Mouse (Mus musculus) liver, embryonic 14.5 days (tissue): ENCODE results near the gene Hist1h4j. TPM values are rescaled to one million over a fixed set of nuclear protein-coding genes. Genes with fewer than 3 reads are reported as not detected.
A peak's percentile ranks its signal among the peaks of the same experiment; 100 is the strongest.
"Not testable (repeated sequence)": the region's sequence is repeated elsewhere in the genome, so short reads cannot be mapped to it uniquely, and the experiment has no call there.

ENCODE experiments used
- ATAC-seq: fragments of 200-750 bp; cut with Nextera tagmentation; 2 replicates; pipeline ENCODE4 v1.8.0; 2017; ENCODE audit warnings: moderate number of reproducible peaks, mild to moderate bottlenecking, moderate library complexity; ENCODE audit not compliant: insufficient read depth
- DNase-seq, 3 experiments: peaks; one replicate each; pipeline ENCODE4 v3.0.0-alpha.2; 2012 to 2013; ENCODE audit warnings: low read depth in 3 of 3, low spot score in 3 of 3
- H3K27ac ChIP-seq: fragments of 300-500 bp; sonication (generic); 2 replicates; pipeline ENCODE4 v1.5.1; 2014; ENCODE audit warnings: moderate library complexity, mild to moderate bottlenecking, control low read depth, inconsistent platforms
- H3K27me3 ChIP-seq: fragments of 300-500 bp; sonication (generic); 2 replicates; pipeline ENCODE4 v1.6.1; 2014; ENCODE audit warnings: mild to moderate bottlenecking, low read length, moderate library complexity; ENCODE audit not compliant: control insufficient read depth, insufficient read depth
- H3K36me3 ChIP-seq: fragments of 300-500 bp; sonication (generic); replicated peaks from 2 replicates; pipeline ENCODE4 v1.6.1; 2014; ENCODE audit warnings: low read depth; ENCODE audit not compliant: control insufficient read depth, insufficient read depth
- H3K4me1 ChIP-seq, 2 experiments: fragments of 200-500 bp in 1 of 2; fragments of 300-500 bp in 1 of 2; sonication (generic) in 1 of 2; replicated peaks; 2 replicates each; pipeline ENCODE4 v1.6.1; 2012 to 2014; ENCODE audit warnings: antibody characterized with exemption in 1 of 2, inconsistent platforms in 1 of 2, low read length in 1 of 2; ENCODE audit not compliant: control insufficient read depth in 2 of 2, insufficient read depth in 2 of 2
- H3K4me2 ChIP-seq: fragments of 300-500 bp; sonication (generic); 2 replicates; pipeline ENCODE4 v1.6.1; 2014; ENCODE audit warnings: low read depth, mild to moderate bottlenecking, control low read depth, moderate library complexity
- H3K4me3 ChIP-seq, 2 experiments: fragments of 200-500 bp in 1 of 2; fragments of 300-500 bp in 1 of 2; sonication (generic) in 1 of 2; 2 replicates each; pipeline ENCODE4 v1.5.1; 2012 to 2014; ENCODE audit warnings: low read depth in 2 of 2, low read length in 2 of 2, mild to moderate bottlenecking in 2 of 2, control low read depth in 1 of 2, inconsistent platforms in 1 of 2, moderate library complexity in 1 of 2; ENCODE audit not compliant: insufficient read depth in 1 of 2
- H3K9ac ChIP-seq: fragments of 300-500 bp; sonication (generic); replicated peaks from 2 replicates; pipeline ENCODE4 v1.6.1; 2014; ENCODE audit warnings: mild to moderate bottlenecking, control low read depth, moderate library complexity
- H3K9me3 ChIP-seq: fragments of 300-500 bp; sonication (generic); 2 replicates; pipeline ENCODE4 v1.6.1; 2016; ENCODE audit warnings: low read length, mixed read lengths; ENCODE audit not compliant: control insufficient read depth
- CTCF ChIP-seq: IDR thresholded peaks from 2 replicates; pipeline ENCODE4 v1.5.1; 2016; ENCODE audit warnings: antibody characterized with exemption, low read depth, control low read depth
- EP300 ChIP-seq: IDR thresholded peaks from 2 replicates; pipeline ENCODE4 v1.6.1; 2016; ENCODE audit warnings: antibody characterized with exemption, low read depth
- WGBS: fragments of 180-500 bp; shearing (Covaris S2); extraction: QIAGEN DNeasy Blood & Tissue Kit; methylation state at CpG from one replicate; pipeline ENCODE4 v1.1.7; 2014; ENCODE audit not compliant: insufficient replicate concordance; 5-methylcytosine and 5-hydroxymethylcytosine counted together
- polyA plus RNA-seq, 2 experiments: library from polyadenylated mRNA; depleted of rRNA in 1 of 2; stranded (reverse) in 1 of 2; unstranded in 1 of 2; fragments of >200 nt; fragmentation: Nextera tagmentation in 1 of 2; extraction: Ambion mirVana in 1 of 2; gene quantifications; 2 replicates each; pipeline versions ENCODE4 v1.2.1 to v1.2.3; 2012 to 2014

Gene Hist1h4j
- polyA plus RNA-seq, 2 experiments, result 0.52 to 29.5 TPM

DNA sequence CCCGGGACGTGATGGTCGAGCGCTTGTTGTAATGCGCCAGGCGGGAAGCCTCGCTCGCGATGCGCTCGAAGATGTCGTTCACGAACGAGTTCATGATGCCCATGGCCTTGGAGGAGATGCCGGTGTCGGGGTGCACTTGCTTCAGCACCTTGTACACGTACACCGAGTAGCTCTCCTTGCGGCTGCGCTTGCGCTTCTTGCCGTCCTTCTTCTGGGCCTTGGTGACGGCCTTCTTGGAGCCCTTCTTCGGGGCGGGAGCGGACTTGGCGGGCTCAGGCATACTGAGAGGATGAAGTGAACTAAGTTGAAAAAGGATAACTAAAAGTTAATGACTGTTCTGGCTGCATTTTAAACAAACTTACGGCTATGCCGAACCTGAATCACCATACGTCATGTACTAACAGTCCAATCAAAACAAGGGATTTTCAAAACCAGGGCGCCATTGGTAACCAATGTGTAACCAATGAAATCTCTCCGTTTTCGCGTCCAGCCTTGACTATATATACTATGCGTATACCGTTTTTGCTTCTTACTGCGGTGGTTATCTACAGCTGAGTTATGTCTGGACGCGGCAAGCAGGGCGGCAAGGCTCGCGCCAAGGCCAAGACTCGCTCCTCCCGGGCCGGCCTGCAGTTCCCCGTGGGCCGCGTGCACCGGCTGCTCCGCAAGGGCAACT is 18.9 kb upstream of the Hist1h4j start, which contains the start of the genes Hist1h2bl and Hist1h2ai:
Gene Hist1h2bl, minus strand, starts transcription at position 280 of the 676 bp plus-strand sequence.
Gene Hist1h2ai, plus strand, starts transcription at position 559 of the 676 bp plus-strand sequence.
- peak; percentile 71 for TF ChIP-seq EP300
- H3K36me3 ChIP-seq, H3K27me3 ChIP-seq, H3K9me3 ChIP-seq: not testable (repeated sequence)
- Histone ChIP-seq H3K4me1 (peaks cover 20 to 34% of the 10 kb centered on the region in 2 experiments), H3K4me3 (peak within 1 kb of the TSS; percentile 67 to 73), H3K4me2 (peak within 1 kb of the TSS; percentile 99), H3K27ac (peak within 1 kb of the TSS; percentile 100), H3K9ac (peak within 1 kb of the TSS; percentile 98)
- DNase-seq (peak; percentile 95 to 96 (median 96)), ATAC-seq (peak; percentile 81)
- WGBS, result under 1% methylated on average over 23 of the region's 50 CpGs

DNA sequence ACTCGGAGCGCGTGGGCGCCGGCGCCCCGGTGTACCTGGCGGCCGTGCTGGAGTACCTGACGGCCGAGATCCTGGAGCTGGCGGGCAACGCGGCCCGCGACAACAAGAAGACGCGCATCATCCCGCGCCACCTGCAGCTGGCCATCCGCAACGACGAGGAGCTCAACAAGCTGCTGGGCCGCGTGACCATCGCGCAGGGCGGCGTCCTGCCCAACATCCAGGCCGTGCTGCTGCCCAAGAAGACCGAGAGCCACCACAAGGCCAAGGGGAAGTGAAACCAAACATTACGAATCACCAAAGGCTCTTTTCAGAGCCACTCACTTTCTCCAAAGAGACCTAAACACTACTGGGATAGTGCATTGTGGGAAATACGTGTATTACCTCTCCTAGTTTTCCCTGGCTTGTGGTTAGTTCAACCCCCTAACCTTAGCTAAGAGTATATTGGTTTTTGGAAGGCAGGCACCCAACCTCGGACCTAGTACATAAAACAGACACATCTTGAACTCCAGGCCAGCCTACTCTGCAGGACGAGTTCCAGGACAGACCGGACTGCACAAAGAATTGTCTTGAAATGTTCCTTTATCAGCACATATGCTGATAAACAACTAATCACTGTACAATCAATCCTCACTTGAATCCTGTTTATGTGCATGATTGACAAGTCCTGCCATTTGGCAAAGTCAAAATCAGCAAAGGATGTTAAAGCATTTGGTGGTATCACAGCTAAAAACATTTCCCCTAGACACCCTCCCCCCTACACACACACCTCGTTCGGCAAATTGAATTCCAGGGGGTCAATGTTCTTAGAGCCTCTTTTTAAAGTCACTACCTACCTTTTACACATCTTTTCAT is 18.1 kb upstream of the Hist1h4j start:
- DNase-seq, result peak in 2 of 3 experiments; percentile 54 to 72
- H3K36me3 ChIP-seq, result not testable (repeated sequence)

DNA sequence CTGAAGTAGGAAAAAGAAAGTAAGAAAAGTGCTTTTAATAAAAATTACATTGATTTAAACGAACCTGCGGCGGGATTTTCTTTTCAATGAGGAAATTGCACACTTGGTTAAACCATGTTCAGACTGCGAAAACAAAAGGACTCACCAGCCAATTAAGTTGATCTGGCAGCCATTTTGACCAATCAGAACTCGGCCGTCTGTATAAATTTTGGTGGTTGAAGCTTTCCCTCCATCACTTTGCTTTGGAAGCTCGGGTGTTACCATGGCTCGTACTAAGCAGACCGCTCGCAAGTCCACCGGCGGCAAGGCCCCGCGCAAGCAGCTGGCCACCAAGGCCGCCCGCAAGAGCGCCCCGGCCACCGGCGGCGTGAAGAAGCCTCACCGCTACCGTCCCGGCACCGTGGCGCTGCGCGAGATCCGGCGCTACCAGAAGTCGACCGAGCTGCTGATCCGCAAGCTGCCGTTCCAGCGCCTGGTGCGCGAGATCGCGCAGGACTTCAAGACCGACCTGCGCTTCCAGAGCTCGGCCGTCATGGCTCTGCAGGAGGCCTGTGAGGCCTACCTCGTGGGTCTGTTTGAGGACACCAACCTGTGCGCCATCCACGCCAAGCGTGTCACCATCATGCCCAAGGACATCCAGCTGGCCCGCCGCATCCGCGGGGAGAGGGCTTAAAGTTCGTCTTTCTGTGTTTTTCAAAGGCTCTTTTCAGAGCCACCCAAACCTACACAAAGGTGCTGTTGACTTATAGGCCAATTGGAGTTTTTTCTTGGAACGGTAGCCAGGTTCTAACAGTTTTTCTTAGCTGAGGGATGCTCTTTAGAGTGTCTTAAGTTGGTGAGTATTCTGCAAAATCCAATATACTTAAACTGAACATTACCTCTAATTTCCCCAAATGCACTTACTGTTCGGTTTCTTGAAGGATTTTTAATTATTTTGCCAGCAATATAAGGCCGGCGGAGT is 17.2 kb upstream of the Hist1h4j start, which contains the start of gene Hist1h3h:
Gene Hist1h3h, plus strand, starts transcription at position 263 of the 961 bp plus-strand sequence.
- peak; percentile 61 for TF ChIP-seq EP300
- peak; percentile 90 to 92 (median 92) for DNase-seq
- peak within 1 kb of the TSS; percentile 99 for H3K4me2 ChIP-seq
- not testable (repeated sequence) for H3K36me3 ChIP-seq, H3K27me3 ChIP-seq, H3K9me3 ChIP-seq
- peak; percentile 21 for ATAC-seq
- H3K27ac ChIP-seq, result peak within 1 kb of the TSS; percentile 99
- H3K9ac ChIP-seq, result peak within 1 kb of the TSS; percentile 98
- under 1% methylated on average over 27 of the region's 56 CpGs for WGBS
- peak within 1 kb of the TSS; percentile 67 to 69 for H3K4me3 ChIP-seq
- peaks cover 16 to 28% of the 10 kb centered on the region in 2 experiments for H3K4me1 ChIP-seq

More for the DNA sequence above, 18.1 kb upstream of the Hist1h4j start:
- not testable (repeated sequence) for H3K27me3 ChIP-seq, H3K9me3 ChIP-seq
- ATAC-seq, result peak; percentile 13; the same call in 1 of the 2 replicates
- peak overlapping the region; percentile 67 to 69 for H3K4me3 ChIP-seq
- H3K27ac ChIP-seq, result peak overlapping the region; percentile 100
- under 1% methylated on average over 11 of the region's 38 CpGs for WGBS
- peak overlapping the region; percentile 99 for H3K4me2 ChIP-seq
- H3K4me1 ChIP-seq, result peaks cover 18 to 27% of the 10 kb centered on the region in 2 experiments
- peak overlapping the region; percentile 98 for H3K9ac ChIP-seq

DNA sequence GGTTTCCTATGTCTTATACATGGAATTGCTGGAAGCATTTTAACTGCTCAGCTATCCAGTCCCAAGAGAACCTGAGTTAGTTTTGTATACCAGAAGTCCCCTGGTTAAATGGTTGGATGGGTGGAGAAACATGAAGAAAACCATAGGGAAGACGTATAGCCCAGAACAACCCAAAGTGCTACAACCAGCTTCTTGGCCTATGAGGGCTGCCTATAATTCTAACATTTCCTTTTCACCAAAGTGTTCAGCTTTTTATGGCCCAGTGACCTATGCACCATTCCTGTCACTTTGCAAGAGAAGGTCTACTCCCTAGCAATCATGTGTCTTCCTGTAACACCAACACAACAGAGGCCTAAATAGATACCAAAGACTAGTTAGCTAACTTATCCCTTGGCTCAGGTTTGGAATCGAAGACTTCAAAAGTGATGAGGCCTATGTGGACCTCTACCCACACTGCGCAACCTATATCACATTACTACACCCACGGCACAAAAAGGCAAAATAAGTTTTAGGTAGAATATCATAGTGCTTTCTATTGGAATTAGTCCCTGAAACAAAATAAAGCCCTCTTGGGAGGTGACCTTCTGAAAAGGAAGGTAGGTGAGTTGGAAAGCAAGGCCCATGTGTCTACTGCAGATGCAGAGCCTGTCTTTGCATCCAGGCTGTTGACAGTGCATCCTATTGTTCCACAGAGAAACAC is 16.3 kb upstream of the Hist1h4j start:
- no peaks in the 10 kb centered on the region for H3K27me3 ChIP-seq
- DNase-seq (peak in 1 of 3 experiments; percentile 62), ATAC-seq (no peak)
- WGBS, result 44% methylated on average over 4 of the region's 4 CpGs
- H3K27ac ChIP-seq, result peak overlapping the region; percentile 97
- no peak for TF ChIP-seq CTCF
- TF ChIP-seq EP300, result peak; percentile 4; the same call in 1 of the 2 replicates
- no peaks in the 10 kb centered on the region for H3K9me3 ChIP-seq
- H3K9ac ChIP-seq, result peak overlapping the region; percentile 98
- H3K36me3 ChIP-seq, result no peaks in the 10 kb centered on the region
- H3K4me1 ChIP-seq, result peaks cover 17 to 29% of the 10 kb centered on the region in 2 experiments
- H3K4me2 ChIP-seq, result peak overlapping the region; percentile 80
- peak overlapping the region; percentile 52 to 54 for H3K4me3 ChIP-seq

DNA sequence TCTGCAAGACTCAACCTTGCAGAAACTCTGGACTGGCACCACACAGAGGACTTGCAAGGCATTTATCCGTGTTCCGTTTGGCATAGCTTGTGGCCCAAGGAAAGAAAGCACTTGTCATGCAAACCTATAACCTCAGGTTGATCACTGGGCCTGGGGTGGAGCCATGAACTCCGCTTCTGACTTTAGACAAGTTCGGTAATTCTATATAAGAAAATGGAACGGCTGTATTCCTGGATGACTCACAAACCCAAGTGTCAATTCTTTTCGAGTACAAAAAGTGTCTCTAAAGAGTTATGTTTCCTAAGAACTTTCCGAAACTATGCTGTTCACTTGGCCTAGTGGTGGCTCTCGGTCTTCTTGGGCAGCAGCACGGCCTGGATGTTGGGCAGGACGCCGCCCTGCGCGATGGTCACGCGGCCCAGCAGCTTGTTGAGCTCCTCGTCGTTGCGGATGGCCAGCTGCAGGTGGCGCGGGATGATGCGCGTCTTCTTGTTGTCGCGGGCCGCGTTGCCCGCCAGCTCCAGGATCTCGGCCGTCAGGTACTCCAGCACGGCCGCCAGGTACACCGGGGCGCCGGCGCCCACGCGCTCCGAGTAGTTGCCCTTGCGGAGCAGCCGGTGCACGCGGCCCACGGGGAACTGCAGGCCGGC is 13.6 kb upstream of the Hist1h4j start:
- under 1% methylated on average over 20 of the region's 44 CpGs for WGBS

More for the DNA sequence above, 13.6 kb upstream of the Hist1h4j start:
- H3K4me1 ChIP-seq, result peaks cover 11 to 18% of the 10 kb centered on the region in 2 experiments
- H3K4me2 ChIP-seq, result peak overlapping the region; percentile 80
- peak; percentile 9; the same call in 1 of the 2 replicates for ATAC-seq
- H3K36me3 ChIP-seq, H3K27me3 ChIP-seq, DNase-seq, H3K9me3 ChIP-seq: not testable (repeated sequence)
- peak overlapping the region; percentile 52 to 55 for H3K4me3 ChIP-seq
- peak overlapping the region; percentile 98 for H3K27ac ChIP-seq
- H3K9ac ChIP-seq, result peak overlapping the region; percentile 95
